Mouse (Mus musculus) myocyte (in vitro differentiated cells): ENCODE measurements around the gene Nckap5l.

Experiments used
- CEBPB ChIP-seq: IDR thresholded peaks from 2 replicates; pipeline ENCODE4 v1.6.1; 2011; ENCODE audit warnings: mild to moderate bottlenecking, moderate library complexity; ENCODE audit not compliant: poor library complexity, insufficient read depth, severe bottlenecking
- MAX ChIP-seq: IDR thresholded peaks from one replicate; pipeline ENCODE4 v1.6.1; 2011; ENCODE audit warnings: low read depth, mild to moderate bottlenecking, control low read depth
- MYOD1 ChIP-seq, 3 experiments: IDR thresholded peaks; one replicate each; pipeline ENCODE4 v1.6.1; 2011; ENCODE audit warnings: control low read depth in 2 of 3, low read depth in 2 of 3, mild to moderate bottlenecking in 2 of 3, moderate library complexity in 1 of 3; ENCODE audit not compliant: insufficient read length in 2 of 3, control insufficient read depth in 1 of 3
- POLR2A ChIP-seq: IDR thresholded peaks from one replicate; pipeline ENCODE4 v1.6.1; 2011; ENCODE audit warnings: low read depth, mild to moderate bottlenecking, control low read depth, moderate library complexity; ENCODE audit not compliant: insufficient read length
- POLR2AphosphoS2 ChIP-seq: IDR thresholded peaks from one replicate; pipeline ENCODE4 v1.6.1; 2011; ENCODE audit warnings: low read depth, control low read depth; ENCODE audit not compliant: insufficient read length
- SRF ChIP-seq: IDR thresholded peaks from one replicate; pipeline ENCODE4 v1.6.1; 2011; ENCODE audit warnings: low read depth; ENCODE audit not compliant: control insufficient read depth, insufficient read length
- TCF12 ChIP-seq: IDR thresholded peaks from one replicate; pipeline ENCODE4 v1.6.1; 2011; ENCODE audit warnings: mild to moderate bottlenecking, control low read depth; ENCODE audit not compliant: poor library complexity, insufficient read depth, severe bottlenecking
- USF1 ChIP-seq: IDR thresholded peaks from one replicate; pipeline ENCODE4 v1.6.1; 2011; ENCODE audit warnings: low read depth, mild to moderate bottlenecking, control low read depth, moderate library complexity

DNA sequence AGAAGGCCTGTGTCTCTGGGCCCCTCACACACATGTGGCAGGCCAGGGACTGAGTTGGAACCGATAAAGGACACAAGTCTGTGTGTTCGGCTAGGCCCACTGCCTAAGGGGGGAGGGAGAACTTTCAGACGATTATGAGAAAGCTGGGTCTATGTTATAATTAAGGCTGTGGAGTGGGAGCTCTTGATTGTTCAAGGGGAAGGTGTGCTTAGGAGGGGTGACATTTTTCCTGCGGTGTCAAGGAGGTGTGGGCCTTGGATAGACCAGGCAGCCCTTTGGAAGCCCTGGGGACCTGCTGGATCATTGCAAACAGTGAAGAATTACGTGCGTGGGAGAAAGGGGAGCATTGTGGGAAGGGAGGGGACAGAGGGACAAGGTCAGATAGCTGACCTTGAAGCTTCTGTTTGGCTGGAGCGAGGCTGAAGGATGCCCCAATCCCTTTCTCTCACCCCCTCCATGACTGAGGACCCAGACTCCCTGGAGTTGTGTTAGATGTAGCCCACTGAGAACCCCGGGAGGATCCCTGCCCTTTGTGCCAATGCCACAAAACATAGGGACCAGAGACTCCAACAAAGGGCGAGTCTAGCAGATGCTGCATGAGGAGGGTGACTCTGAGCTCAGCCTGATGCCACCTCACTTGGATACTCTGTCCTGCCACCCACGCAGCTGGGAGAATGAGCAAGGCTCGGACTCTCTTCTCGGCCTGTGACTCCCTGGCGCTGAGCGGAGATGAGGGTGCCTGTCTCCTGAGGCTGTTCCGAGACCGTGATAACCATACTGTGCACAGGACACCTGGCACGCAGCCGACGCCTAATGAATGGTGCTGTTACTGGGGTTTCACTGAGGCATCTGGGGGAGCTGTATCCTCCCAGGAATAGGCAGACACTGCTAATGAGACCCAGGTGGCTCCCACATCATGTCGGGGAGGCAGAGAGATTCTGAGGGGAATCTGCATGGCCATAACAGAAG is 44.0 kb upstream of the Nckap5l start:
- no peak for TF ChIP-seq USF1
- no peak for TF ChIP-seq SRF
- no peak for TF ChIP-seq POLR2A
- TF ChIP-seq MAX, result no peak
- no peak for TF ChIP-seq POLR2AphosphoS2
- TF ChIP-seq MYOD1 (IDR thresholded peaks at IDR 0.05; ENCODE audit: control insufficient read depth in 1 of 3, insufficient read length in 2 of 3, low read depth in 2 of 3), result no peak
- TF ChIP-seq TCF12, result no peak
- no peak for TF ChIP-seq CEBPB
